Mouse (Mus musculus) kidney, postnatal 0 days (tissue): Measurements from ENCODE around the gene Hebp1. TPM values are rescaled to one million over a fixed set of nuclear protein-coding genes. Genes with fewer than 3 reads are reported as not detected.

ENCODE experiments used
- ATAC-seq: fragments of 200-750 bp; cut with Nextera tagmentation; replicated peaks from 2 replicates; pipeline ENCODE4 v1.8.0; 2017; ENCODE audit warnings: low read depth, moderate number of reproducible peaks, moderate TSS enrichment, moderate library complexity; ENCODE audit not compliant: low FRiP score
- DNase-seq: peaks from one replicate; pipeline ENCODE4 v3.0.0-alpha.2; 2016; ENCODE audit warnings: low spot score
- H3K27ac ChIP-seq: fragments of 300-500 bp; sonication (generic); 2 replicates; pipeline ENCODE4 v1.5.1; 2014; ENCODE audit warnings: mild to moderate bottlenecking
- H3K27me3 ChIP-seq: fragments of 300-500 bp; sonication (generic); 2 replicates; pipeline ENCODE4 v1.6.1; 2014; ENCODE audit warnings: low read length, mixed read lengths; ENCODE audit not compliant: insufficient read depth
- H3K36me3 ChIP-seq: fragments of 300-500 bp; sonication (generic); 2 replicates; pipeline ENCODE4 v1.6.1; 2014; ENCODE audit warnings: low read length, mixed read lengths; ENCODE audit not compliant: insufficient read depth
- H3K4me1 ChIP-seq: fragments of 300-500 bp; sonication (generic); replicated peaks from 2 replicates; pipeline ENCODE4 v1.6.1; 2014; ENCODE audit warnings: antibody characterized with exemption, low read length, mixed read lengths; ENCODE audit not compliant: insufficient read depth
- H3K4me2 ChIP-seq: fragments of 300-500 bp; sonication (generic); 2 replicates; pipeline ENCODE4 v1.6.1; 2014; ENCODE audit warnings: mild to moderate bottlenecking, low read length, moderate library complexity, mixed read lengths
- H3K4me3 ChIP-seq: fragments of 300-500 bp; sonication (generic); replicated peaks from 2 replicates; pipeline ENCODE4 v1.5.1; 2014; ENCODE audit warnings: low read depth, low read length
- H3K9ac ChIP-seq: fragments of 300-500 bp; sonication (generic); 2 replicates; pipeline ENCODE4 v1.6.1; 2014; ENCODE audit warnings: low read depth, low read length
- H3K9me3 ChIP-seq: fragments of 300-500 bp; sonication (generic); replicated peaks from 2 replicates; pipeline ENCODE4 v1.6.1; 2016; ENCODE audit warnings: low read length, inconsistent platforms, mixed read lengths
- CTCF ChIP-seq: IDR thresholded peaks from 2 replicates; pipeline ENCODE4 v1.5.1; 2016; ENCODE audit warnings: antibody characterized with exemption, low read depth, mild to moderate bottlenecking, moderate library complexity
- WGBS: fragments of 180-500 bp; shearing (Covaris S2); extraction: QIAGEN DNeasy Blood & Tissue Kit; methylation state at CpG from one replicate; pipeline ENCODE4 v1.1.7; 2014; 5-methylcytosine and 5-hydroxymethylcytosine counted together
- polyA plus RNA-seq: library from polyadenylated mRNA; unstranded; fragments of >200 nt; fragmentation: Nextera tagmentation; extraction: Ambion mirVana; gene quantifications from 2 replicates; pipeline ENCODE4 v1.2.1, GENCODE M21; 2015

The Hebp1 gene
- polyA plus RNA-seq, 1 experiment from 2014 or later, result 52.3 TPM

GRCm38 (mm10) chr6:135162861-135163260 is 35.0 kb downstream of the Hebp1 start:
- no peak overlapping the region for H3K9ac ChIP-seq
- H3K27me3 ChIP-seq, result no peaks in the 10 kb centered on the region
- DNase-seq (no peak), ATAC-seq (no peak)
- no peaks in the 10 kb centered on the region for H3K36me3 ChIP-seq
- no peak overlapping the region for H3K4me3 ChIP-seq
- WGBS, result 71% methylated on average over 4 of the region's 4 CpGs
- no peaks in the 10 kb centered on the region for H3K9me3 ChIP-seq
- H3K4me2 ChIP-seq, result no peak overlapping the region
- H3K4me1 ChIP-seq, result no peaks in the 10 kb centered on the region; the same call in 1 of the 2 replicates
- no peak overlapping the region for H3K27ac ChIP-seq
- no peak for TF ChIP-seq CTCF

GRCm38 (mm10) chr6:135162311-135162710 is 35.5 kb downstream of the Hebp1 start:
- no peak for DNase-seq
- Histone ChIP-seq H3K4me3 (no peak overlapping the region), H3K27ac (no peak overlapping the region), H3K9ac (no peak overlapping the region), H3K4me2 (no peak overlapping the region), H3K4me1 (no peaks in the 10 kb centered on the region; the same call in 1 of the 2 replicates), H3K36me3 (no peaks in the 10 kb centered on the region), H3K27me3 (no peaks in the 10 kb centered on the region), H3K9me3 (no peaks in the 10 kb centered on the region)
- WGBS, result 85% methylated on average over 3 of the region's 3 CpGs
- ATAC-seq, result no peak
- no peak for TF ChIP-seq CTCF

GRCm38 (mm10) chr6:135161356-135161755 is 36.5 kb downstream of the Hebp1 start:
- H3K36me3 ChIP-seq, result no peaks in the 10 kb centered on the region
- H3K4me3 ChIP-seq, result no peak overlapping the region
- TF ChIP-seq CTCF, result no peak
- ATAC-seq (no peak), DNase-seq (no peak)
- no peaks in the 10 kb centered on the region for H3K9me3 ChIP-seq
- H3K4me2 ChIP-seq, result no peak overlapping the region
- WGBS, result 76% methylated on average over 4 of the region's 4 CpGs
- no peak overlapping the region for H3K9ac ChIP-seq
- H3K4me1 ChIP-seq, result no peaks in the 10 kb centered on the region; the same call in 1 of the 2 replicates
- no peaks in the 10 kb centered on the region for H3K27me3 ChIP-seq
- no peak overlapping the region for H3K27ac ChIP-seq

- H3K4me3 ChIP-seq, result no peak overlapping the region
- no peak; the same call in 1 of the 2 replicates for ATAC-seq
- no peak overlapping the region for H3K4me2 ChIP-seq
- no peak overlapping the region for H3K9ac ChIP-seq
- DNase-seq, result no peak
- H3K9me3 ChIP-seq, result no peaks in the 10 kb centered on the region
- H3K36me3 ChIP-seq, result no peaks in the 10 kb centered on the region
- TF ChIP-seq CTCF, result no peak
- no peak overlapping the region for H3K27ac ChIP-seq
- no peaks in the 10 kb centered on the region for H3K27me3 ChIP-seq
- 61% methylated on average over 4 of the region's 4 CpGs for WGBS
- no peaks in the 10 kb centered on the region for H3K4me1 ChIP-seq
These were observed 39.3 kb downstream of the Hebp1 start for GRCm38 (mm10) chr6:135158509-135158908.

GRCm38 (mm10) chr6:135157496-135157895 is 40.3 kb downstream of the Hebp1 start:
- Histone ChIP-seq H3K36me3 (no peaks in the 10 kb centered on the region), H3K27me3 (no peaks in the 10 kb centered on the region), H3K27ac (no peak overlapping the region), H3K9me3 (no peaks in the 10 kb centered on the region), H3K9ac (no peak overlapping the region), H3K4me2 (no peak overlapping the region), H3K4me3 (no peak overlapping the region), H3K4me1 (no peaks in the 10 kb centered on the region)
- DNase-seq, result no peak
- TF ChIP-seq CTCF, result no peak
- 78% methylated on average over 4 of the region's 4 CpGs for WGBS
- ATAC-seq, result no peak

- WGBS, result 77% methylated on average over 8 of the region's 8 CpGs
These were observed 41.2 kb downstream of the Hebp1 start for GRCm38 (mm10) chr6:135156597-135156996.

GRCm38 (mm10) chr6:135153719-135154118 is 44.1 kb downstream of the Hebp1 start:
- Histone ChIP-seq H3K27ac (no peak overlapping the region), H3K36me3 (no peaks in the 10 kb centered on the region), H3K4me3 (no peak overlapping the region), H3K9ac (no peak overlapping the region), H3K9me3 (no peaks in the 10 kb centered on the region), H3K4me2 (no peak overlapping the region), H3K4me1 (no peaks in the 10 kb centered on the region), H3K27me3 (no peaks in the 10 kb centered on the region)
- no peak for ATAC-seq
- TF ChIP-seq CTCF, result no peak
- 87% methylated on average over 5 of the region's 5 CpGs for WGBS
- DNase-seq, result no peak

More at GRCm38 (mm10) chr6:135156597-135156996, 41.2 kb downstream of the Hebp1 start:
- no peaks in the 10 kb centered on the region for H3K4me1 ChIP-seq
- TF ChIP-seq CTCF, result no peak
- H3K4me3 ChIP-seq, result no peak overlapping the region
- no peaks in the 10 kb centered on the region for H3K9me3 ChIP-seq
- no peak overlapping the region for H3K4me2 ChIP-seq
- H3K27me3 ChIP-seq, result no peaks in the 10 kb centered on the region
- H3K36me3 ChIP-seq, result no peaks in the 10 kb centered on the region
- no peak overlapping the region for H3K9ac ChIP-seq
- H3K27ac ChIP-seq, result no peak overlapping the region
- ATAC-seq (no peak), DNase-seq (no peak)
